18 mouse cellular contexts compared by ENCODE assay signal in genomic region chr7:64847366-64847899, GRCm38 (mm10).
"Had no signal": no experiment of that assay in that cellular context is flagged by ENCODE, and none has a peak within 500 bp of the region (broad histone marks: within the 10 kb centered on the region; RNA-seq: fewer than 3 reads in every experiment).

No protein-coding gene starts in this region.

- H3K4me1 ChIP-seq: lung, embryonic 15.5 days; megakaryocyte, embryonic 14.5 days; neural tube, embryonic 12.5 days; stomach, embryonic 15.5 days had no signal

- ATAC-seq: liver, postnatal 0 days; lung, postnatal 0 days; midbrain, embryonic 16.5 days had no signal

- DNase-seq: liver, postnatal 0 days; lung, adult 2 months; lung, postnatal 14 days; lung, postnatal 36 days; midbrain, embryonic 14.5 days; right cerebral cortex, postnatal 14 days; thymus, adult 2 months; thymus, postnatal 25 days; thymus, postnatal 4 days had no signal

- H3K4me2 ChIP-seq: lung, embryonic 15.5 days; midbrain, embryonic 11.5 days; neural tube, embryonic 12.5 days; stomach, embryonic 15.5 days had no signal

- H3K36me3 ChIP-seq: lung, embryonic 15.5 days; neural tube, embryonic 12.5 days; stomach, embryonic 15.5 days had no signal

- H3K9ac ChIP-seq: liver, postnatal 0 days; lung, embryonic 15.5 days; neural tube, embryonic 12.5 days; stomach, embryonic 15.5 days had no signal

- H3K4me3 ChIP-seq: lung, embryonic 15.5 days; megakaryocyte, embryonic 14.5 days; neural tube, embryonic 12.5 days; stomach, embryonic 15.5 days had no signal

- H3K9me3 ChIP-seq: lung, embryonic 15.5 days; megakaryocyte, embryonic 14.5 days; neural tube, embryonic 12.5 days; stomach, embryonic 15.5 days had no signal

- H3K27ac ChIP-seq: lung, embryonic 15.5 days; macrophage; neural tube, embryonic 12.5 days; stomach, embryonic 15.5 days; stomach, postnatal 0 days had no signal

- H3K27me3 ChIP-seq: lung, embryonic 15.5 days; megakaryocyte, embryonic 14.5 days; stomach, embryonic 15.5 days had no signal
